Mouse (Mus musculus): ENCODE measurements at regions not wholly inside any gene's neighbourhood (a gene's known extent, or its start where the extent isn't known, plus 50 kb on each side); places are given as distances from the start of the nearest gene placed in this dataset.

DNA sequence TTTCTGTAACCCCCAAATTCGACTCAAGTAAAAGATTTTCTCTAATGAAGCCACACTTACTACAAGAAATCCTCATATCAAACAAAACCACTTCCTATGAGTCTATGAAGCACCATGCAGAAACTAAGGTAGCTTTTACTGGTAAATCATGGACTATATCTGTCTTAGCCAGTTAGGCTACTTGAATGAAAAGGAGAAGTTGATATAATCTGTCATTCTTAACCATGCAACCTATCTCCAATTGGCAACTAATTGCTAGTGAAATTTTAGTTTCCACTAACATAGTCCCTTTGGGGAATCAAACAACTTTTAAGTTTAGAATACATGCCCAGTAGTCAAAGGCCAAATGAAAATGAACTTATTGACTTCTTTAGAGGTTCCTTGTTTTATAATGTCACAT is 473.4 kb upstream of the Tgif2lx2 start:
- DNase-seq (ENCODE audit: low spot score in 2 of 2): no peak

DNA sequence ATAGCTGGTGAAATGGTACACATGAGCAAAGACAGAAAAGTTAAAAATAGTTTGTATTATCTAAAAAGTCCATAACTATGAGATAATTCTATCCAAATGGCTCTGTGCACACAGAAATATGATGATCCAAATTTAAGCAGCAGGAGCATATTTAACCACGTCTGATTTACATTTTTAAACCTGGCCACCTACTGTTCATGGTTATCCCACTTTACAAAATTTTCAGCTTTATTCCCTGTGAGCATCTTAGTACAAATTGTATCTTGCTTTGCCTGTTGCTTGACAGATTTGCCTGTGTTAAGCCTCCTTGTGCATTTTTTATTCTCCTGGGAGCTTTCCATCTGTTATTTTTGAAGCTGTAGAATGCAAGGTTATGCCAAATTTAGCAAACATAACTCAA is 471.2 kb upstream of the Tgif2lx2 start:
- DNase-seq (ENCODE audit: low spot score in 2 of 2): peak in 1 of 2 experiments; percentile 3

DNA sequence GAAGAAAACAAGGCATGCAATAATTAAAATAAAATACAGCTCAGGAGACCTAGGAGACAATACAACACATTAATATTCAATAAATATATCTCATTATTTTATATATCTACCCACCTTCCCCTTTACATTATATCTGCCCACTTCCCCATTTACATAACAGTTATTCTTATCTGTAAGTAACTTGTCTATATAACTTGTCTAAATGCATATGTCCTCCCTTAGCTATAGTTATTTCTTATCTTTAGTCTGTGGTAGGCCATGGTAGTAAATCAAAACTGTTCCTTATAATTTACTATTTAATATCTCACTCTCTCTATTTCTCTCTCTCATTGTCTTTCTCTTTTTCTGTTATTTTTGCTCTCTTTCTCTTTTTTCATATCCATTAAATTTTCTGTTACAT is 437.1 kb upstream of the Tgif2lx2 start:
- no peak for DNase-seq (ENCODE audit: low spot score in 2 of 2)

All from layer of hippocampus, postnatal 14 days (tissue).